Mouse (Mus musculus) bone marrow, adult 2 months (tissue): Measurements from ENCODE around the gene Doc2g. TPM values are rescaled to one million over a fixed set of nuclear protein-coding genes. Genes with fewer than 3 reads are reported as not detected.
"Not testable (repeated sequence)": the region's sequence is repeated elsewhere in the genome, so short reads cannot be mapped to it uniquely, and the experiment has no call there.

Experiments
- H3K27ac ChIP-seq: fragments of 200-500 bp; 2 replicates; pipeline ENCODE4 v1.5.1; 2012; ENCODE audit warnings: low read depth, mild to moderate bottlenecking, control low read depth, inconsistent platforms, low read length; ENCODE audit not compliant: control insufficient read depth, poor library complexity, insufficient read depth
- H3K4me1 ChIP-seq: fragments of 200-500 bp; 2 replicates; pipeline ENCODE4 v1.6.1; 2011; ENCODE audit warnings: low read length; ENCODE audit not compliant: control insufficient read depth, insufficient read depth
- H3K4me3 ChIP-seq: fragments of 200-500 bp; replicated peaks from 2 replicates; pipeline ENCODE3; 2011; ENCODE audit warnings: mild to moderate bottlenecking, low read depth, low read length, control low read depth; ENCODE audit not compliant: control insufficient read depth
- CTCF ChIP-seq: fragments of 200-500 bp; IDR thresholded peaks from 2 replicates; pipeline ENCODE4 v1.5.1; 2011; ENCODE audit warnings: low read length, control low read depth; ENCODE audit not compliant: control insufficient read depth, insufficient read depth
- POLR2A ChIP-seq: fragments of 200-500 bp; IDR thresholded peaks from 2 replicates; pipeline ENCODE4 v1.6.1; 2011; ENCODE audit warnings: low read depth, mild to moderate bottlenecking, control low read depth, low read length, borderline replicate concordance; ENCODE audit not compliant: control insufficient read depth
- WGBS: fragments of 180-500 bp; shearing (Covaris S2); methylation state at CpG from one replicate; pipeline ENCODE4 v1.1.7; 2018; 5-methylcytosine and 5-hydroxymethylcytosine counted together
- polyA plus RNA-seq: library from polyadenylated mRNA; stranded (reverse); fragments of >200 nt; gene quantifications from 2 replicates; pipeline ENCODE4 v1.2.4, GENCODE M21; 2011; ENCODE audit warnings: low replicate concordance; ENCODE audit not compliant: missing spikeins, insufficient read depth, insufficient read length

The Doc2g gene
- polyA plus RNA-seq, 1 experiment, result 7.8 TPM

GRCm38 (mm10) chr19:3964030-3964429 lies 39.1 kb upstream of the Doc2g start:
- WGBS, result 59% methylated on average over 4 of the region's 4 CpGs
- Histone ChIP-seq H3K4me1 (peaks cover 1% of the 10 kb centered on the region; the same call in 1 of the 2 replicates), H3K4me3 (no peak overlapping the region), H3K27ac (peak overlapping the region; percentile 34; the same call in 1 of the 2 replicates)
- TF ChIP-seq CTCF (peak; percentile 28), POLR2A (no peak)

- no peak overlapping the region for H3K4me3 ChIP-seq
- 75% methylated on average over 11 of the region's 11 CpGs for WGBS
- peak overlapping the region; percentile 26; the same call in 1 of the 2 replicates for H3K27ac ChIP-seq
- peaks cover 1% of the 10 kb centered on the region; the same call in 1 of the 2 replicates for H3K4me1 ChIP-seq
- TF ChIP-seq POLR2A (no peak), CTCF (0 out of 2 replicates have a peak, but pooled peaks have one; percentile 15)
These were observed 36.6 kb upstream of the Doc2g start for GRCm38 (mm10) chr19:3966330-3967075.

- Histone ChIP-seq H3K27ac (peak overlapping the region; percentile 26; the same call in 1 of the 2 replicates), H3K4me1 (peaks cover 1% of the 10 kb centered on the region; the same call in 1 of the 2 replicates), H3K4me3 (no peak overlapping the region)
- 28% methylated on average over 3 of the region's 3 CpGs for WGBS
- TF ChIP-seq POLR2A (no peak), CTCF (no peak)
These were observed 35.9 kb upstream of the Doc2g start for GRCm38 (mm10) chr19:3967258-3967657.

- H3K27ac ChIP-seq, result no peak within 1 kb of the TSS
- peak within 1 kb of the TSS; percentile 8 for H3K4me3 ChIP-seq
- no peaks in the 10 kb centered on the region; the same call in 1 of the 2 replicates for H3K4me1 ChIP-seq
- WGBS, result 67% methylated on average over 9 of the region's 9 CpGs
- TF ChIP-seq POLR2A (no peak), CTCF (no peak)
These were observed 30.9 kb upstream of the Doc2g start, which contains the start of gene Aldh3b2 for GRCm38 (mm10) chr19:3972229-3972628. Gene Aldh3b2, plus strand, starts transcription at chr19:3972328.

GRCm38 (mm10) chr19:3974608-3975007 lies 28.5 kb upstream of the Doc2g start:
- not testable (repeated sequence) for H3K4me3 ChIP-seq

GRCm38 (mm10) chr19:3975866-3976265 lies 27.2 kb upstream of the Doc2g start:
- WGBS, result 80% methylated on average over 2 of the region's 2 CpGs
- Histone ChIP-seq H3K4me3 (no peak overlapping the region), H3K27ac (no peak overlapping the region), H3K4me1 (no peaks in the 10 kb centered on the region; the same call in 1 of the 2 replicates)
- TF ChIP-seq POLR2A (no peak), CTCF (no peak)

More at GRCm38 (mm10) chr19:3974608-3975007, 28.5 kb upstream of the Doc2g start:
- not testable (repeated sequence) for H3K4me1 ChIP-seq, H3K27ac ChIP-seq
- WGBS, result 88% methylated on average over 6 of the region's 6 CpGs

- peak; percentile 75 for TF ChIP-seq CTCF
- TF ChIP-seq POLR2A, result no peak
- 14% methylated on average over 4 of the region's 4 CpGs for WGBS
- H3K27ac ChIP-seq, result no peak overlapping the region
- H3K4me1 ChIP-seq, result no peaks in the 10 kb centered on the region
- H3K4me3 ChIP-seq, result no peak overlapping the region
These were observed 22.8 kb upstream of the Doc2g start for GRCm38 (mm10) chr19:3980309-3980708.

- no peak overlapping the region for H3K27ac ChIP-seq
- no peak for TF ChIP-seq POLR2A
- no peak for TF ChIP-seq CTCF
- H3K4me3 ChIP-seq, result no peak overlapping the region
- WGBS, result 79% methylated on average over 9 of the region's 9 CpGs
- H3K4me1 ChIP-seq, result no peaks in the 10 kb centered on the region
These were observed 22.2 kb upstream of the Doc2g start for GRCm38 (mm10) chr19:3980917-3981316.
